In the genomic region with DNA sequence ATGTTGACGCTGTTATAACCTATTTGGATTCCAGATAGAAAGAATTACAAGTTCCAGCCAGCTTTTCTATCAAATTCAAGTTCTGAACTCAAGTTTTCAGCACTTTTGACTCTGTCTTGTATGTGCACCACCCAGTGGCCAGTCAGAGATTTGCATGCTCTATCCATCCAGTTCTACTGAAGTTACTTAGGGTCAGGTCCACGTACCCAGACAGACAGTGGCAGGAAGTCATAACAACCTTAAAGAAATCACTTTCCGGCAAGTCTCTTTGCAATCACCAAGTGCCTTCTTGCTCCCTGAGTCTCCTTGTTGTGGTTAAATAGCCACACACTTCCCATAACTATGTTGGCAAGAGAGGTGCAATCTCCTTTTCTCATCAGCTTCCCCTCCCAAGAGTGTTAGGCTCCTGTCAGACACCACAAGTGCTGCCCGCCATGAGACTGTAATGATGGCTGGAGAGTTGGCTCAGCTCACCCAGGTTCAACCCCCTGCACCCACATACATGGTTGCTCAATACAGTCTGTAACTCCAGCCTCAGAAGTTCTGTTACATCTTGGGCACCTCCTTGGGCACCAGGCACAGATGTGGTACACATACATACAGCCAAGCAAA, we compare ENCODE assay signal across 9 mouse cellular contexts. TPM values are rescaled to one million over a fixed set of nuclear protein-coding genes. Genes with fewer than 3 reads are reported as not detected.
DNase-seq lines count a peak whose midpoint lies in the region; ATAC-seq and TF ChIP-seq lines count a peak whose summit lies in the region.
"Had no signal": no experiment of that assay in that cellular context is flagged by ENCODE, and none has a peak within 500 bp of the region (broad histone marks: within the 10 kb centered on the region; RNA-seq: fewer than 3 reads in every experiment).

No protein-coding gene starts in this region.

- TF ChIP-seq CTCF in kidney, adult 2 months (conservative IDR thresholded peaks at IDR 0.05; ENCODE audit: insufficient read depth, insufficient read length, low read depth, low read length), result peak; percentile 55
- TF ChIP-seq CTCF in E14TG2a.4 (conservative IDR thresholded peaks at IDR 0.05; ENCODE audit: low read length), result peak; percentile 72

- intact Hi-C loops in left cerebral cortex, postnatal 14 days (cut with DNase I), result no loop called here

- H3K27me3 ChIP-seq in kidney, adult 2 months (replicated peaks; ENCODE audit: control insufficient read depth, insufficient read depth, low read length), result no peaks in the 10 kb centered on the region
- H3K27me3 ChIP-seq in kidney, embryonic 15.5 days, result no peaks in the 10 kb centered on the region
- no peaks in the 10 kb centered on the region for H3K27me3 ChIP-seq in E14TG2a.4 (ENCODE audit: insufficient read depth, low read length)
- H3K27me3 ChIP-seq: lung, embryonic 15.5 days had no signal

- DNase-seq in kidney, adult 2 months, result peak; percentile 79
- DNase-seq in adrenal gland, postnatal 10 days, result peak; percentile 76
- DNase-seq in left cerebral cortex, postnatal 14 days (ENCODE audit: low spot score in 2 of 2), result peak; percentile 58 to 70
- peak; percentile 59 for DNase-seq in mesoderm, embryonic 11.5 days (ENCODE audit: low read depth, low spot score)
- peak; percentile 88 for DNase-seq in thymus, postnatal 14 days

- H3K4me1 ChIP-seq in kidney, adult 2 months (ENCODE audit: control insufficient read depth, insufficient read depth, low read length), result peaks cover 12% of the 10 kb centered on the region; the same call in 1 of the 2 replicates
- H3K4me1 ChIP-seq in kidney, embryonic 15.5 days, result peaks cover 5% of the 10 kb centered on the region
- 0 out of 2 replicates have a peak, but pooled peaks cover 3% of the 10 kb centered on the region for H3K4me1 ChIP-seq in E14TG2a.4 (replicated peaks; ENCODE audit: low read depth, low read length)
- H3K4me1 ChIP-seq: lung, embryonic 15.5 days had no signal

- H3K4me3 ChIP-seq in kidney, adult 2 months (ENCODE audit: insufficient read depth, low read depth, low read length), result no peak overlapping the region
- no peak overlapping the region for H3K4me3 ChIP-seq in kidney, embryonic 15.5 days (replicated peaks)
- H3K4me3 ChIP-seq in E14TG2a.4 (replicated peaks; ENCODE audit: low read length), result no peak overlapping the region
- H3K4me3 ChIP-seq: lung, embryonic 15.5 days had no signal

- H3K9ac ChIP-seq in kidney, embryonic 15.5 days, result no peak overlapping the region
- H3K9ac ChIP-seq: lung, embryonic 15.5 days had no signal

- H3K27ac ChIP-seq in kidney, adult 2 months (ENCODE audit: insufficient read depth, low read depth, low read length), result no peak overlapping the region
- no peak overlapping the region for H3K27ac ChIP-seq in kidney, embryonic 15.5 days
- H3K27ac ChIP-seq: lung, embryonic 15.5 days had no signal

- ATAC-seq in kidney, embryonic 15.5 days (replicated peaks; ENCODE audit: low FRiP score), result no peak
- peak; percentile 76 for ATAC-seq in erythroid progenitor cell, adult 5-6 weeks (replicated peaks; ENCODE audit: low FRiP score, poor library complexity, severe bottlenecking)

- no peaks in the 10 kb centered on the region for H3K9me3 ChIP-seq in kidney, embryonic 15.5 days (replicated peaks)
- no peaks in the 10 kb centered on the region for H3K9me3 ChIP-seq in E14TG2a.4 (ENCODE audit: low read length)
- H3K9me3 ChIP-seq: lung, embryonic 15.5 days had no signal

- H3K4me2 ChIP-seq in kidney, embryonic 15.5 days, result no peak overlapping the region
- H3K4me2 ChIP-seq: lung, embryonic 15.5 days had no signal

- no peaks in the 10 kb centered on the region for H3K36me3 ChIP-seq in kidney, adult 2 months (ENCODE audit: control insufficient read depth, insufficient read depth, low read length)
- no peaks in the 10 kb centered on the region for H3K36me3 ChIP-seq in kidney, embryonic 15.5 days
- H3K36me3 ChIP-seq in E14TG2a.4 (ENCODE audit: insufficient read depth, low read length), result peaks cover 24% of the 10 kb centered on the region
- H3K36me3 ChIP-seq: lung, embryonic 15.5 days had no signal

- 18% methylated on average over 4 of the region's 4 CpGs for WGBS in kidney, adult 2 months
- WGBS in kidney, embryonic 15.5 days, result 35% methylated on average over 4 of the region's 4 CpGs

- no peak for TF ChIP-seq POLR2A in kidney, adult 2 months (IDR thresholded peaks at IDR 0.05; ENCODE audit: low read depth, low read length)

RNA-seq across cellular contexts. Expression of gene Ccdc96, which starts 54.3 kb away (rescaled TPM):
- 0.26 and 0.28 TPM in 2 replicates for polyA plus RNA-seq in kidney, adult 2 months (2012; rRNA removed)
- polyA plus RNA-seq in kidney, embryonic 15.5 days (2015; fragmentation: Nextera tagmentation; extraction: Ambion mirVana), result 0.66 and 0.90 TPM in 2 replicates
- under 1 TPM; 0.15 to 0.36 TPM for total RNA-seq in adrenal gland, postnatal 10 days (2021)
- 1.7 and 2.9 TPM in 2 replicates for total RNA-seq in erythroid progenitor cell, adult 5-6 weeks (2015; ENCODE audit: low replicate concordance)
- total RNA-seq in erythroid progenitor cell, adult 5-6 weeks (2017; ENCODE audit: low replicate concordance), result 1.8 and 2.7 TPM in 2 replicates
- 1 to 10 TPM; 1.3 TPM for total RNA-seq in left cerebral cortex, postnatal 14 days (2021)

RNA-seq across cellular contexts. Expression of gene Tbc1d14, which starts 54.4 kb away (rescaled TPM):
- 45.2 and 50.0 TPM in 2 replicates for polyA plus RNA-seq in kidney, adult 2 months (2012; rRNA removed)
- polyA plus RNA-seq in kidney, embryonic 15.5 days (2015; fragmentation: Nextera tagmentation; extraction: Ambion mirVana), result 45.2 and 46.2 TPM in 2 replicates
- 10 to 100 TPM; 32.3 to 32.4 TPM for total RNA-seq in adrenal gland, postnatal 10 days (2021)
- total RNA-seq in erythroid progenitor cell, adult 5-6 weeks (2015; ENCODE audit: low replicate concordance), result 13.0 and 16.9 TPM in 2 replicates
- total RNA-seq in erythroid progenitor cell, adult 5-6 weeks (2017; ENCODE audit: low replicate concordance), result 17.2 and 21.9 TPM in 2 replicates
- total RNA-seq in left cerebral cortex, postnatal 14 days (2021), result 10 to 100 TPM; 77.9 to 82.0 TPM

RNA-seq across cellular contexts. Expression of gene Tada2b, which starts 54.6 kb away (rescaled TPM):
- polyA plus RNA-seq in kidney, adult 2 months (2012; rRNA removed), result 17.0 and 18.7 TPM in 2 replicates
- polyA plus RNA-seq in kidney, embryonic 15.5 days (2015; fragmentation: Nextera tagmentation; extraction: Ambion mirVana), result 1.8 and 2.1 TPM in 2 replicates
- 10 to 100 TPM; 32.6 to 34.8 TPM for total RNA-seq in adrenal gland, postnatal 10 days (2021)
- 10.5 and 13.8 TPM in 2 replicates for total RNA-seq in erythroid progenitor cell, adult 5-6 weeks (2015; ENCODE audit: low replicate concordance)
- 7.6 and 16.3 TPM in 2 replicates for total RNA-seq in erythroid progenitor cell, adult 5-6 weeks (2017; ENCODE audit: low replicate concordance)
- 10 to 100 TPM; 26.5 to 29.1 TPM for total RNA-seq in left cerebral cortex, postnatal 14 days (2021)
